Mouse (Mus musculus) embryonic facial prominence, embryonic 15.5 days (tissue): ENCODE results near the gene Fam19a2. TPM values are rescaled to one million over a fixed set of nuclear protein-coding genes. Genes with fewer than 3 reads are reported as not detected.

ENCODE experiments used
- ATAC-seq: fragments of 200-750 bp; cut with Nextera tagmentation; 2 replicates; pipeline ENCODE4 v1.8.0; 2017; ENCODE audit warnings: low read depth, moderate TSS enrichment; ENCODE audit not compliant: insufficient number of reproducible peaks, low FRiP score, low TSS enrichment
- H3K27ac ChIP-seq: fragments of 300-500 bp; sonication (generic); replicated peaks from 2 replicates; pipeline ENCODE4 v1.5.1; 2015; ENCODE audit warnings: mild to moderate bottlenecking, inconsistent platforms
- H3K27me3 ChIP-seq: fragments of 300-500 bp; sonication (generic); 2 replicates; pipeline ENCODE4 v1.6.1; 2015; ENCODE audit warnings: inconsistent platforms
- H3K36me3 ChIP-seq: fragments of 300-500 bp; sonication (generic); 2 replicates; pipeline ENCODE4 v1.6.1; 2015; ENCODE audit warnings: mild to moderate bottlenecking, inconsistent platforms
- H3K4me1 ChIP-seq: fragments of 300-500 bp; sonication (generic); 2 replicates; pipeline ENCODE4 v1.6.1; 2015; ENCODE audit warnings: inconsistent platforms
- H3K4me2 ChIP-seq: fragments of 300-500 bp; sonication (generic); replicated peaks from 2 replicates; pipeline ENCODE4 v1.6.1; 2015; ENCODE audit warnings: mild to moderate bottlenecking, inconsistent platforms
- H3K4me3 ChIP-seq: fragments of 300-500 bp; sonication (generic); replicated peaks from 2 replicates; pipeline ENCODE4 v1.5.1; 2015; ENCODE audit warnings: mild to moderate bottlenecking, inconsistent platforms
- H3K9ac ChIP-seq: fragments of 300-500 bp; sonication (generic); 2 replicates; pipeline ENCODE4 v1.6.1; 2015; ENCODE audit warnings: inconsistent platforms
- H3K9me3 ChIP-seq: fragments of 300-500 bp; sonication (generic); replicated peaks from 2 replicates; pipeline ENCODE4 v1.6.1; 2016; ENCODE audit warnings: inconsistent platforms
- WGBS: fragments of 180-500 bp; shearing (Covaris S2); methylation state at CpG from one replicate; pipeline ENCODE4 v1.1.7; 2015; 5-methylcytosine and 5-hydroxymethylcytosine counted together
- polyA plus RNA-seq: library from polyadenylated mRNA; unstranded; fragments of >200 nt; fragmentation: Nextera tagmentation; extraction: Ambion mirVana; gene quantifications from 2 replicates; pipeline ENCODE4 v1.2.1, GENCODE M21; 2015

Gene Fam19a2
- polyA plus RNA-seq, 1 experiment from 2014 or later = 4.1 TPM

GRCm38 (mm10) chr10:123572342-123573070 lies 308.7 kb downstream of the Fam19a2 start:
- no peak overlapping the region for H3K9ac ChIP-seq
- H3K4me2 ChIP-seq = no peak overlapping the region
- H3K4me1 ChIP-seq = no peaks in the 10 kb centered on the region
- H3K27me3 ChIP-seq = no peaks in the 10 kb centered on the region
- H3K4me3 ChIP-seq = no peak overlapping the region
- WGBS = 36% methylated on average over 7 of the region's 7 CpGs
- no peak overlapping the region for H3K27ac ChIP-seq
- no peaks in the 10 kb centered on the region for H3K9me3 ChIP-seq
- H3K36me3 ChIP-seq = no peaks in the 10 kb centered on the region
- no peak for ATAC-seq

- Histone ChIP-seq H3K36me3 (no peaks in the 10 kb centered on the region), H3K27me3 (no peaks in the 10 kb centered on the region), H3K27ac (no peak overlapping the region), H3K9ac (no peak overlapping the region), H3K4me3 (no peak overlapping the region), H3K4me2 (no peak overlapping the region), H3K4me1 (no peaks in the 10 kb centered on the region), H3K9me3 (no peaks in the 10 kb centered on the region)
- 60% methylated on average over 4 of the region's 4 CpGs for WGBS
- no peak for ATAC-seq
Measured at GRCm38 (mm10) chr10:123577823-123578222, 314.0 kb downstream of the Fam19a2 start.

GRCm38 (mm10) chr10:123579012-123579411 lies 315.2 kb downstream of the Fam19a2 start:
- WGBS = 60% methylated on average over 2 of the region's 2 CpGs
- H3K27me3 ChIP-seq = no peaks in the 10 kb centered on the region
- H3K4me3 ChIP-seq = no peak overlapping the region
- no peaks in the 10 kb centered on the region for H3K36me3 ChIP-seq
- H3K4me1 ChIP-seq = no peaks in the 10 kb centered on the region
- no peak overlapping the region for H3K4me2 ChIP-seq
- H3K27ac ChIP-seq = no peak overlapping the region
- no peak overlapping the region for H3K9ac ChIP-seq
- H3K9me3 ChIP-seq = no peaks in the 10 kb centered on the region
- ATAC-seq = no peak

GRCm38 (mm10) chr10:123595043-123595442 lies 331.2 kb downstream of the Fam19a2 start:
- Histone ChIP-seq H3K27ac (no peak overlapping the region), H3K4me3 (no peak overlapping the region), H3K9ac (no peak overlapping the region), H3K27me3 (no peaks in the 10 kb centered on the region), H3K9me3 (no peaks in the 10 kb centered on the region), H3K4me1 (no peaks in the 10 kb centered on the region), H3K36me3 (no peaks in the 10 kb centered on the region), H3K4me2 (no peak overlapping the region)
- no peak for ATAC-seq

- WGBS = 69% methylated on average over 3 of the region's 3 CpGs
- no peak overlapping the region for H3K9ac ChIP-seq
- no peak overlapping the region for H3K4me2 ChIP-seq
- H3K36me3 ChIP-seq = no peaks in the 10 kb centered on the region
- no peak overlapping the region for H3K4me3 ChIP-seq
- no peaks in the 10 kb centered on the region for H3K4me1 ChIP-seq
- no peak for ATAC-seq
- no peaks in the 10 kb centered on the region for H3K9me3 ChIP-seq
- H3K27ac ChIP-seq = no peak overlapping the region
- H3K27me3 ChIP-seq = no peaks in the 10 kb centered on the region
Measured at GRCm38 (mm10) chr10:123597059-123597458, 333.3 kb downstream of the Fam19a2 start.

GRCm38 (mm10) chr10:123605671-123606070 lies 341.9 kb downstream of the Fam19a2 start:
- H3K27ac ChIP-seq = no peak overlapping the region
- no peaks in the 10 kb centered on the region for H3K27me3 ChIP-seq
- H3K4me2 ChIP-seq = no peak overlapping the region
- no peaks in the 10 kb centered on the region for H3K4me1 ChIP-seq
- no peaks in the 10 kb centered on the region for H3K9me3 ChIP-seq
- no peak overlapping the region for H3K9ac ChIP-seq
- no peaks in the 10 kb centered on the region for H3K36me3 ChIP-seq
- WGBS = 54% methylated on average over 2 of the region's 2 CpGs
- no peak overlapping the region for H3K4me3 ChIP-seq
- ATAC-seq = no peak

GRCm38 (mm10) chr10:123626691-123627090 lies 362.9 kb downstream of the Fam19a2 start:
- WGBS = 77% methylated on average over 2 of the region's 2 CpGs
- Histone ChIP-seq H3K4me2 (no peak overlapping the region), H3K4me1 (no peaks in the 10 kb centered on the region), H3K4me3 (no peak overlapping the region), H3K9me3 (no peaks in the 10 kb centered on the region), H3K9ac (no peak overlapping the region), H3K27me3 (no peaks in the 10 kb centered on the region), H3K36me3 (no peaks in the 10 kb centered on the region), H3K27ac (no peak overlapping the region)
- ATAC-seq = no peak

- H3K27me3 ChIP-seq = no peaks in the 10 kb centered on the region
- H3K36me3 ChIP-seq = no peaks in the 10 kb centered on the region
- no peak overlapping the region for H3K4me2 ChIP-seq
- no peaks in the 10 kb centered on the region for H3K9me3 ChIP-seq
- 55% methylated on average over 5 of the region's 5 CpGs for WGBS
- H3K9ac ChIP-seq = no peak overlapping the region
- no peaks in the 10 kb centered on the region for H3K4me1 ChIP-seq
- no peak overlapping the region for H3K4me3 ChIP-seq
- H3K27ac ChIP-seq = no peak overlapping the region
- no peak for ATAC-seq
Measured at GRCm38 (mm10) chr10:123629248-123629744, 365.5 kb downstream of the Fam19a2 start.

GRCm38 (mm10) chr10:123632029-123632428 lies 368.2 kb downstream of the Fam19a2 start:
- H3K9ac ChIP-seq = no peak overlapping the region
- WGBS = 46% methylated on average over 5 of the region's 5 CpGs
- H3K27me3 ChIP-seq = no peaks in the 10 kb centered on the region
- no peak for ATAC-seq
- H3K36me3 ChIP-seq = no peaks in the 10 kb centered on the region
- no peak overlapping the region for H3K4me3 ChIP-seq
- no peaks in the 10 kb centered on the region for H3K4me1 ChIP-seq
- H3K27ac ChIP-seq = no peak overlapping the region
- H3K4me2 ChIP-seq = no peak overlapping the region
- no peaks in the 10 kb centered on the region for H3K9me3 ChIP-seq

- WGBS = 83% methylated on average over 5 of the region's 5 CpGs
- H3K4me2 ChIP-seq = no peak overlapping the region
- no peak overlapping the region for H3K9ac ChIP-seq
- no peaks in the 10 kb centered on the region for H3K27me3 ChIP-seq
- H3K4me3 ChIP-seq = no peak overlapping the region
- ATAC-seq = no peak
- H3K9me3 ChIP-seq = no peaks in the 10 kb centered on the region
- H3K27ac ChIP-seq = no peak overlapping the region
- no peaks in the 10 kb centered on the region for H3K36me3 ChIP-seq
- H3K4me1 ChIP-seq = no peaks in the 10 kb centered on the region
Measured at GRCm38 (mm10) chr10:123636655-123637054, 372.9 kb downstream of the Fam19a2 start.

GRCm38 (mm10) chr10:123637496-123637895 lies 373.7 kb downstream of the Fam19a2 start:
- H3K27me3 ChIP-seq = no peaks in the 10 kb centered on the region
- H3K4me2 ChIP-seq = no peak overlapping the region
- no peak overlapping the region for H3K4me3 ChIP-seq
- no peak for ATAC-seq
- H3K9me3 ChIP-seq = no peaks in the 10 kb centered on the region
- no peaks in the 10 kb centered on the region for H3K4me1 ChIP-seq
- no peak overlapping the region for H3K27ac ChIP-seq
- H3K36me3 ChIP-seq = no peaks in the 10 kb centered on the region
- no peak overlapping the region for H3K9ac ChIP-seq

GRCm38 (mm10) chr10:123645568-123645967 lies 381.8 kb downstream of the Fam19a2 start:
- Histone ChIP-seq H3K27ac (no peak overlapping the region), H3K4me2 (no peak overlapping the region), H3K36me3 (no peaks in the 10 kb centered on the region), H3K9ac (no peak overlapping the region), H3K27me3 (no peaks in the 10 kb centered on the region), H3K4me1 (no peaks in the 10 kb centered on the region), H3K9me3 (no peaks in the 10 kb centered on the region), H3K4me3 (no peak overlapping the region)
- 88% methylated on average over 4 of the region's 4 CpGs for WGBS
- no peak for ATAC-seq
